Mouse (Mus musculus): ENCODE measurements around the gene 6430548M08Rik. TPM values are rescaled to one million over a fixed set of nuclear protein-coding genes. Genes with fewer than 3 reads are reported as not detected.
A peak's percentile ranks its signal among the peaks of the same experiment; 100 is the strongest.

6430548M08Rik gene
- polyA plus RNA-seq, 1 experiment: 40.4 TPM

GRCm38 (mm10) chr8:120135687-120136086, 21.7 kb downstream of the 6430548M08Rik start:
- H3K27ac ChIP-seq (ENCODE audit: insufficient read depth, low read depth, low read length): no peak overlapping the region
- H3K4me1 ChIP-seq (ENCODE audit: control insufficient read depth, insufficient read depth, low read length): peaks cover 29% of the 10 kb centered on the region
- TF ChIP-seq POLR2A (IDR thresholded peaks at IDR 0.05; ENCODE audit: borderline replicate concordance, low read depth, low read length): no peak
- TF ChIP-seq CTCF (IDR thresholded peaks at IDR 0.05; ENCODE audit: low read depth, low read length): no peak
- H3K4me3 ChIP-seq (ENCODE audit: insufficient read depth, low read length): no peak overlapping the region

- Histone ChIP-seq H3K4me1 (ENCODE audit: control insufficient read depth, insufficient read depth, low read length) (peaks cover 22% of the 10 kb centered on the region), H3K4me3 (ENCODE audit: insufficient read depth, low read length) (no peak overlapping the region), H3K27ac (ENCODE audit: insufficient read depth, low read depth, low read length) (no peak overlapping the region)
- TF ChIP-seq POLR2A (IDR thresholded peaks at IDR 0.05; ENCODE audit: borderline replicate concordance, low read depth, low read length): no peak
- TF ChIP-seq CTCF (IDR thresholded peaks at IDR 0.05; ENCODE audit: low read depth, low read length): no peak
Observed at GRCm38 (mm10) chr8:120136618-120137017, 22.7 kb downstream of the 6430548M08Rik start.

GRCm38 (mm10) chr8:120138958-120139357, 25.0 kb downstream of the 6430548M08Rik start:
- TF ChIP-seq CTCF (IDR thresholded peaks at IDR 0.05; ENCODE audit: low read depth, low read length): no peak
- TF ChIP-seq POLR2A (IDR thresholded peaks at IDR 0.05; ENCODE audit: borderline replicate concordance, low read depth, low read length): no peak
- Histone ChIP-seq H3K4me3 (ENCODE audit: insufficient read depth, low read length) (no peak overlapping the region), H3K4me1 (ENCODE audit: control insufficient read depth, insufficient read depth, low read length) (peaks cover 21% of the 10 kb centered on the region), H3K27ac (ENCODE audit: insufficient read depth, low read depth, low read length) (no peak overlapping the region)

- no peak overlapping the region for H3K4me3 ChIP-seq (ENCODE audit: insufficient read depth, low read length)
- peaks cover 13% of the 10 kb centered on the region for H3K4me1 ChIP-seq (ENCODE audit: control insufficient read depth, insufficient read depth, low read length)
- TF ChIP-seq POLR2A (IDR thresholded peaks at IDR 0.05; ENCODE audit: borderline replicate concordance, low read depth, low read length): no peak
- TF ChIP-seq CTCF (IDR thresholded peaks at IDR 0.05; ENCODE audit: low read depth, low read length): no peak
- H3K27ac ChIP-seq (ENCODE audit: insufficient read depth, low read depth, low read length): no peak overlapping the region
Observed at GRCm38 (mm10) chr8:120140769-120141168, 26.8 kb downstream of the 6430548M08Rik start.

GRCm38 (mm10) chr8:120143911-120144651, 30.1 kb downstream of the 6430548M08Rik start:
- Histone ChIP-seq H3K4me1 (ENCODE audit: control insufficient read depth, insufficient read depth, low read length) (peaks cover 3% of the 10 kb centered on the region; the same call in 1 of the 2 replicates), H3K4me3 (ENCODE audit: insufficient read depth, low read length) (no peak overlapping the region), H3K27ac (ENCODE audit: insufficient read depth, low read depth, low read length) (no peak overlapping the region)
- TF ChIP-seq POLR2A (IDR thresholded peaks at IDR 0.05; ENCODE audit: borderline replicate concordance, low read depth, low read length): no peak
- no peak for TF ChIP-seq CTCF (IDR thresholded peaks at IDR 0.05; ENCODE audit: low read depth, low read length)

GRCm38 (mm10) chr8:120144652-120145301, 30.8 kb downstream of the 6430548M08Rik start:
- TF ChIP-seq CTCF (IDR thresholded peaks at IDR 0.05; ENCODE audit: low read depth, low read length): no peak
- TF ChIP-seq POLR2A (IDR thresholded peaks at IDR 0.05; ENCODE audit: borderline replicate concordance, low read depth, low read length): no peak
- Histone ChIP-seq H3K4me3 (ENCODE audit: insufficient read depth, low read length) (no peak overlapping the region), H3K27ac (ENCODE audit: insufficient read depth, low read depth, low read length) (no peak overlapping the region), H3K4me1 (ENCODE audit: control insufficient read depth, insufficient read depth, low read length) (no peaks in the 10 kb centered on the region; the same call in 1 of the 2 replicates)

- Histone ChIP-seq H3K4me3 (ENCODE audit: insufficient read depth, low read length) (no peak overlapping the region), H3K27ac (ENCODE audit: insufficient read depth, low read depth, low read length) (no peak overlapping the region), H3K4me1 (ENCODE audit: control insufficient read depth, insufficient read depth, low read length) (peaks cover 3% of the 10 kb centered on the region)
- TF ChIP-seq CTCF (IDR thresholded peaks at IDR 0.05; ENCODE audit: low read depth, low read length): no peak
- no peak for TF ChIP-seq POLR2A (IDR thresholded peaks at IDR 0.05; ENCODE audit: borderline replicate concordance, low read depth, low read length)
Observed at GRCm38 (mm10) chr8:120146051-120146450, 32.1 kb downstream of the 6430548M08Rik start.

- Histone ChIP-seq H3K27ac (ENCODE audit: insufficient read depth, low read depth, low read length) (no peak overlapping the region), H3K4me3 (ENCODE audit: insufficient read depth, low read length) (no peak overlapping the region), H3K4me1 (ENCODE audit: control insufficient read depth, insufficient read depth, low read length) (peaks cover 21% of the 10 kb centered on the region)
- no peak for TF ChIP-seq POLR2A (IDR thresholded peaks at IDR 0.05; ENCODE audit: borderline replicate concordance, low read depth, low read length)
- no peak for TF ChIP-seq CTCF (IDR thresholded peaks at IDR 0.05; ENCODE audit: low read depth, low read length)
Observed at GRCm38 (mm10) chr8:120150028-120150427, 36.1 kb downstream of the 6430548M08Rik start.

- Histone ChIP-seq H3K4me3 (ENCODE audit: insufficient read depth, low read length) (no peak overlapping the region), H3K4me1 (ENCODE audit: control insufficient read depth, insufficient read depth, low read length) (peaks cover 26% of the 10 kb centered on the region), H3K27ac (ENCODE audit: insufficient read depth, low read depth, low read length) (no peak overlapping the region)
- TF ChIP-seq POLR2A (IDR thresholded peaks at IDR 0.05; ENCODE audit: borderline replicate concordance, low read depth, low read length): no peak
- TF ChIP-seq CTCF (IDR thresholded peaks at IDR 0.05; ENCODE audit: low read depth, low read length): no peak
Observed at GRCm38 (mm10) chr8:120151151-120151550, 37.2 kb downstream of the 6430548M08Rik start.

GRCm38 (mm10) chr8:120152636-120153035, 38.7 kb downstream of the 6430548M08Rik start:
- peaks cover 31% of the 10 kb centered on the region for H3K4me1 ChIP-seq (ENCODE audit: control insufficient read depth, insufficient read depth, low read length)
- TF ChIP-seq CTCF (IDR thresholded peaks at IDR 0.05; ENCODE audit: low read depth, low read length) (no peak), POLR2A (IDR thresholded peaks at IDR 0.05; ENCODE audit: borderline replicate concordance, low read depth, low read length) (no peak)
- peak overlapping the region; percentile 57 for H3K27ac ChIP-seq (ENCODE audit: insufficient read depth, low read depth, low read length)
- peak overlapping the region; percentile 4 for H3K4me3 ChIP-seq (ENCODE audit: insufficient read depth, low read length)
